Mouse (Mus musculus) neural tube, embryonic 14.5 days (tissue): ENCODE data around the gene 1700001F09Rik. TPM values are rescaled to one million over a fixed set of nuclear protein-coding genes. Genes with fewer than 3 reads are reported as not detected.
"Not testable (repeated sequence)": the region's sequence is repeated elsewhere in the genome, so short reads cannot be mapped to it uniquely, and the experiment has no call there.

Experiments used
- ATAC-seq: fragments of 200-750 bp; cut with Nextera tagmentation; 2 replicates; pipeline ENCODE4 v1.8.0; 2017; ENCODE audit warnings: low read depth, mild to moderate bottlenecking, moderate TSS enrichment, moderate library complexity
- H3K27ac ChIP-seq: fragments of 300-500 bp; sonication (generic); 2 replicates; pipeline ENCODE4 v1.5.1; 2014; ENCODE audit warnings: low read depth, mild to moderate bottlenecking, control low read depth, low read length, moderate library complexity, mixed read lengths
- H3K27me3 ChIP-seq: fragments of 300-500 bp; sonication (generic); 2 replicates; pipeline ENCODE4 v1.6.1; 2014; ENCODE audit warnings: low read length; ENCODE audit not compliant: control insufficient read depth, insufficient read depth
- H3K36me3 ChIP-seq: fragments of 300-500 bp; sonication (generic); 2 replicates; pipeline ENCODE4 v1.6.1; 2014; ENCODE audit warnings: low read length, mixed read lengths; ENCODE audit not compliant: control insufficient read depth, insufficient read depth
- H3K4me1 ChIP-seq: fragments of 300-500 bp; sonication (generic); 2 replicates; pipeline ENCODE4 v1.6.1; 2014; ENCODE audit warnings: low read length; ENCODE audit not compliant: control insufficient read depth, insufficient read depth
- H3K4me2 ChIP-seq: fragments of 300-500 bp; sonication (generic); 2 replicates; pipeline ENCODE4 v1.6.1; 2014; ENCODE audit warnings: mild to moderate bottlenecking, low read depth, low read length, control low read depth
- H3K4me3 ChIP-seq: fragments of 300-500 bp; sonication (generic); 2 replicates; pipeline ENCODE4 v1.5.1; 2014; ENCODE audit warnings: low read depth, low read length, control low read depth, mixed read lengths
- H3K9ac ChIP-seq: fragments of 300-500 bp; sonication (generic); replicated peaks from 2 replicates; pipeline ENCODE4 v1.6.1; 2014; ENCODE audit warnings: low read depth, mild to moderate bottlenecking, control low read depth, low read length, mixed read lengths
- H3K9me3 ChIP-seq: fragments of 300-500 bp; sonication (generic); 2 replicates; pipeline ENCODE4 v1.6.1; 2016; ENCODE audit warnings: low read length; ENCODE audit not compliant: control insufficient read depth
- WGBS: fragments of 180-500 bp; shearing (Covaris S2); extraction: QIAGEN DNeasy Blood & Tissue Kit; methylation state at CpG from one replicate; pipeline ENCODE4 v1.1.7; 2014; 5-methylcytosine and 5-hydroxymethylcytosine counted together
- polyA plus RNA-seq: library from polyadenylated mRNA; unstranded; fragments of >200 nt; fragmentation: Nextera tagmentation; extraction: Ambion mirVana; gene quantifications from 2 replicates; pipeline ENCODE4 v1.2.1, GENCODE M21; 2014

Gene 1700001F09Rik
- polyA plus RNA-seq, result not detected in 2 replicates

DNA sequence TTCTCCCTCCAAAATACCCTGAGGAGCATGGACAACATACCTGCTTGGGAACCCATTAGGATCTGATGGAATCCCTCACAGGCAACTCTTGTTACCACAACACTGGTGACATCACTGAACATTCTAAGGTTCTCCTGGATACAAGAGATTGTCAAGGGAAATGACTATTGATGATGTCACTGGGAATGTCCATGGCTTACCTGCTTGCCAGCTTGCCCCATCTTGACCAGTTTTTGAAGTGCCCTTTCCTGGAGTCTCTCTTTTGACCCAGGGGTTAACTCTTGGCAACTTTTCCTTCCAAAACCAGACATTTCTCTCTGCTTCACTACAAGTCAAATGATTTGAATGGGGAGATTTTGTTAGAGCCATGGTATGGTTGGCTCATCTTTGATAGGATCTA, at the start of gene 1700001F09Rik:
1700001F09Rik (minus strand) TSS at position 101 of the 400 bp plus-strand sequence.
- H3K4me1 ChIP-seq, H3K27ac ChIP-seq, H3K9me3 ChIP-seq: not testable (repeated sequence)

DNA sequence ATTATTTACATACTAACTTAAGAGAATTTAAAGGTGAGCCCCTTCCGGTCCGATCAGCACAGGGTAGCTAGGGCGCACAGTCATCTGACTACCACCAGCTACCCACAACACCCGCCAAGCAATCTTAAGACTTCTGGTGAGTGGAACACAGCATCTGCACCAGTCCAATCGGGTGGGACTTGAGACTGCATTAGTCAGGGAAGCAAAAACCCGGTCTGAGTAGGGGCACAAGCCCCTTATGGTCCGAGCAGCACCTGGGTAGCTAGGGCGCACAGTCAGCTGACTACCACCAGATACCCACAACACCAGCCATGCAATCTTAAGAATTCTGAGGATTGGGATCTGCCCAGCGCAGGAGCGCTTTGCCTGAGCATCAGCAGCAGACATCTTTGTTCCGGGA, 14.1 kb upstream of the 1700001F09Rik start:
- 85% methylated on average over 11 of the region's 11 CpGs for WGBS
- not testable (repeated sequence) for H3K4me1 ChIP-seq, H3K9me3 ChIP-seq, H3K4me3 ChIP-seq, H3K9ac ChIP-seq, H3K36me3 ChIP-seq, H3K4me2 ChIP-seq, H3K27me3 ChIP-seq, H3K27ac ChIP-seq, ATAC-seq

More for the DNA sequence above, at the start of gene 1700001F09Rik:
- not testable (repeated sequence) for H3K27me3 ChIP-seq, H3K9ac ChIP-seq, H3K36me3 ChIP-seq, H3K4me2 ChIP-seq, ATAC-seq, H3K4me3 ChIP-seq

DNA sequence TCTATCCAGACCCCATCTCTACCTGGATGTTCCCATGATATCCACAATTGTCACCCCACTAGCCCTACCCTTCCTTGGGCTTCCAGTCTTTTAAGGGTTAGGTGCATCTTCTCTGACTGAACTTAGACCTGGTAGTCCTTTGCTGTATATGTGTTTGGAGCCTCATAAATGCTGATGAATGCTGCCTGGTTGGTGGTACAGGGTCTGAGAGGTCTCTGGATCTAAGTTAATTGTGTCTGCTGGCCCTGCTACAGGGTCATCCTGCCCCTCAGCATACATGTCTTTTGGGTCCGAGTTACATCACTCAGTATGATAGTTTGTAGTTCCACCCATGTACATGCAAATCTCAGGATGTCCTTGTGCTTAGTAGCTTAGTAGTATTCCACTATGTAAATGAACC, 11.6 kb upstream of the 1700001F09Rik start:
- H3K27me3 ChIP-seq, ATAC-seq: not testable (repeated sequence)
- 67% methylated on average over 1 of the region's 1 CpGs for WGBS

DNA sequence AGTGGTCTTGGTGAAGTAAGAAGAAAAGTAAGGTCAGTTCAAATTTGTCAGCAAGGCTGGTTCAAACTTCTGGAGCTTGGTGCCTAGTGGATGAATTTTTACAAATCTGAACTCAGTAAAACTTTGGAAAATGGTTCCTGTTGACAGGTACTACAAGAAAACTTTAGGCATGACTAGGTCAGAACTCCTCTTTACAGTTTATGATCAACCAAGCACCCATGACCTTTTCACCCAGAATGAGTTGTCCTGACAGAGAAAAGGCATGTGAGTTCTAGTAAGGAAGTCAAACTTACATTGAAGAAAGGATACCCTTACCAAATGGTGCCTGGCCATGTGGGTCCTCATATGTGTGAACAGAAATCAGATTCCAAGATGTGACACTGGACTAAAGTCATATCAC, 9.9 kb upstream of the 1700001F09Rik start:
- H3K4me1 ChIP-seq, H3K4me2 ChIP-seq, H3K9ac ChIP-seq, H3K36me3 ChIP-seq, H3K27ac ChIP-seq, H3K27me3 ChIP-seq, H3K9me3 ChIP-seq, ATAC-seq, H3K4me3 ChIP-seq: not testable (repeated sequence)

More for the DNA sequence above, 11.6 kb upstream of the 1700001F09Rik start:
- not testable (repeated sequence) for H3K9me3 ChIP-seq, H3K4me1 ChIP-seq, H3K4me2 ChIP-seq, H3K9ac ChIP-seq, H3K4me3 ChIP-seq, H3K36me3 ChIP-seq, H3K27ac ChIP-seq

DNA sequence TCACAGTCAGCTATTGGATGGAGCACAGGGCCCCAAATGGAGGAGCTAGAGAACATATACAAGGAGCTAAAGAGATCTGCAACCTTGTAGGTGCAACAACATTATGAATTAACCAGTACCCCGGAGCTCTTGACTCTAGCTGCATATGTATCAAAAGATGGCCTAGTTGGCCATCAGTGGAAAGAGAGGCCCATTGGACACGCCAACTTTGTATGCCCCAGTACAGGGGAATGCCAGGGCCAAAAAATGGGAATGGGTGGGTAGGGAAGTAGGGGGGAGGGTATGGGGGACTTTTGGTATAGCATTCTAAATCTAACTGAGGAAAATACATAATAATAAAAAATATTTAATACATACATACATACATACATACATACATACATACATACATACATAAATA, 5.3 kb upstream of the 1700001F09Rik start:
- WGBS, result 89% methylated on average over 2 of the region's 2 CpGs
- not testable (repeated sequence) for H3K9ac ChIP-seq

DNA sequence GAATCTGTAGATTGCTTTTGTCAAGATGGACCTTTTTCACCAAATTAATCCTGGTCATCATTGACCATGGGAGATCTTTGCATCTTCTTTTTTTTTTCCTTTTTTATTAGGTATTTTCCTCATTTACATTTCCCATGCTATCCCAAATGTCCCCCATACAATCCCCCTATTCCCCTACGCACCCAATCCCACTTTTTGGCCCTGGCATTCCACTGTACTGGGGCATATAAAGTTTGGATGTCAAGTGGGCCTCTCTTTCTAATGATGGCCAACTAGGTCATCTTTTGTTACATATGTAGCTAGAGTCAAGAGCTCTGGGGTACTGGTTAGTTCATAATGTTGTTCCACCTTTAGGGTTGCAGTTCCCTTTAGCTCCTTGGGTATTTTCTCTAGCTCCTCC, 10.0 kb downstream of the 1700001F09Rik start:
- not testable (repeated sequence) for H3K4me3 ChIP-seq, H3K4me1 ChIP-seq, H3K4me2 ChIP-seq, H3K36me3 ChIP-seq, ATAC-seq, H3K9ac ChIP-seq, H3K27me3 ChIP-seq, H3K27ac ChIP-seq, H3K9me3 ChIP-seq
- WGBS, result 68% methylated on average over 1 of the region's 1 CpGs

More for the DNA sequence above, 5.3 kb upstream of the 1700001F09Rik start:
- H3K4me3 ChIP-seq, H3K9me3 ChIP-seq, H3K4me1 ChIP-seq, H3K27ac ChIP-seq, ATAC-seq, H3K27me3 ChIP-seq, H3K36me3 ChIP-seq, H3K4me2 ChIP-seq: not testable (repeated sequence)

DNA sequence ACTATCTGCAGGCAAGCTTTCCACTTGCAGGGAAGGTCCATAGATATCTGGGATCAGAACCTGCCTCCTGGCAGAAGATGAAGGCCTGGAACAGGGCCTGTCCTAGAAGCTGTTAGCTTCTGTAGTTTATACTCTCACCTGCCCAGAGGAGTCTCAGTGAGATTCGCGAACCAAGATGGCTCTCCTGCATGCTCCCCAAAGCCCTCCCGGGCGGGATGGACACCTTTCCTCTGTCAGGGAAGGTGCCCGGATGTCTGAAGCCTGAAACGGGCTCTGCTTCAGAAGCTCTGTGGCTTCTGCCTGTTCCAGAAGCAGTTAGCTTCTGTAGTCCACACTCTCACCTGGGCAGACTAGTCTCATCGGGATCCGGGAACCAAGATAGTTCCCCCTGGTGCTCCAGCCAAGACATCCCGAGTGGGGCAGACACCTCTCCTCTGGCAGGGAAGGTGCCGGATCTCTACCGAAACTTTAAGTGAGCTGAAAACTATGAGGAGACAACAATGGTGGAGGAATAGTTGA, 16.2 kb downstream of the 1700001F09Rik start:
- H3K27me3 ChIP-seq, H3K27ac ChIP-seq, ATAC-seq, H3K4me1 ChIP-seq, H3K4me3 ChIP-seq, H3K9me3 ChIP-seq, H3K9ac ChIP-seq, H3K4me2 ChIP-seq, H3K36me3 ChIP-seq: not testable (repeated sequence)
- WGBS, result 93% methylated on average over 9 of the region's 11 CpGs

DNA sequence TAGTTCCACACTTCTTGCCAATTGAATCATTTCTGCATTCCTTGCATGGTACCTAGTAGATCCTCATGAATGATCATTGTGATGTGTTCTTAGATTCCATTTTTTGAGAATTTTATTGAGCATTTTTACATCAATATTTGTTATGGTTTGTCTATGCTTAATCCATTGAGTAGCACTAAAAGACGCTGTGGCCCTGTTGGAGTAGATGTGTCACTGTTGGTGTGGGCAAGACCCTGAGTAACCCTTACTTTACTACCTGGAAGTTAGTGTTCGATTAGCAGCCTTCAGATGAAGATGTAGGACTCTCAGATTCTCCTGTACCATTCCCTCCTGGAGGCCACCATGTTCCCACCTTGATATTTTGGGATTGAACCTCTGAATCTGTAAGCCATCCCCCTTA, 19.0 kb downstream of the 1700001F09Rik start:
- not testable (repeated sequence) for H3K36me3 ChIP-seq, ATAC-seq, H3K27ac ChIP-seq, H3K9ac ChIP-seq, H3K4me1 ChIP-seq, H3K4me3 ChIP-seq, H3K9me3 ChIP-seq, H3K4me2 ChIP-seq, H3K27me3 ChIP-seq
- WGBS, result 83% methylated on average over 2 of the region's 2 CpGs

DNA sequence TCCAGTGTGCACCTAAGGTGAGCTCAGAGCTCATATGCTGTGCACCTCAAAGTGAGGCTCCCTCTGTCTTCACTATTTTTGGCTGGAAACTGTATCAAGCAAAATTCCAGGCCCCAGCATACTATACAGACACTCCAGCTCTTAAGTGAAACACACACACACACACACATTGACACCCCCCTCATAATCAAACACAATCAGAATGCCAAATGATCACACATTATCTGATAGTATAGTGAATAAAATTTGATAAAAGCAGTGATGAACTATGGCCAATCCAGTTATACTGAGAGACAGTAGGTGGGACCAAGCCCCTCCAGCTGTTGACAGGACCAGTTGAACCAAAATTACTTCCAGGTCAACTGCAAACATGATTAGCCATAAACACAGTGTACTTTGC, 28.1 kb downstream of the 1700001F09Rik start:
- not testable (repeated sequence) for H3K27me3 ChIP-seq, ATAC-seq, H3K4me2 ChIP-seq, H3K9me3 ChIP-seq, H3K4me3 ChIP-seq, H3K9ac ChIP-seq, H3K27ac ChIP-seq, H3K36me3 ChIP-seq, H3K4me1 ChIP-seq

DNA sequence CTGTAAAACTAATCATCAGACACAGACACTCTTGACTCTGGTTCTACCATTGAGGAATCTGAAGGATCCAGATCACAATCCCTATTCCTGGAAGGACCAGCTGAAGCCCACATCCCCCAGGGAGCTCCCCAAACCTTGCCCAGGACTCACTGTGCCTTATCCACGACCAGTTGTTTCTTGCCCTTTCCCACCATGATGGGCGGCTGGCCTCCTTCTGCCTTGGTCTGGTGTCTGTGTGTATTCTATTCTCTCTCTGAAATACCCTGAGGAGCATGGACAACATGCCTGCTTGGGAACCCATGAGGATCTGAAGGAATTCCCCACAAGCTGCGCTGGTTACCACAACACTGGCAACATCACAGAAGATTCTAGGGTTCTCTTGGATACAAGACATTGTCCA, 54.1 kb downstream of the 1700001F09Rik start, which contains the start of gene Gm8127:
Gm8127 (minus strand) TSS at position 330 of the 400 bp plus-strand sequence.
- not testable (repeated sequence) for ATAC-seq, H3K9me3 ChIP-seq, H3K4me1 ChIP-seq, H3K4me3 ChIP-seq, H3K36me3 ChIP-seq, H3K27ac ChIP-seq, H3K4me2 ChIP-seq, H3K9ac ChIP-seq, H3K27me3 ChIP-seq
- 85% methylated on average over 3 of the region's 3 CpGs for WGBS
